Mouse (Mus musculus) embryonic facial prominence, embryonic 12.5 days (tissue): ENCODE results near the gene Mex3d. TPM values are rescaled to one million over a fixed set of nuclear protein-coding genes. Genes with fewer than 3 reads are reported as not detected.

Experiments used
- ATAC-seq: fragments of 200-750 bp; cut with Nextera tagmentation; 2 replicates; pipeline ENCODE4 v1.8.0; 2017; ENCODE audit not compliant: insufficient number of reproducible peaks, insufficient read depth, low FRiP score, low TSS enrichment
- H3K27ac ChIP-seq: fragments of 300-500 bp; sonication (generic); 2 replicates; pipeline ENCODE4 v1.5.1; 2016; ENCODE audit warnings: mild to moderate bottlenecking
- H3K27me3 ChIP-seq: fragments of 300-500 bp; sonication (generic); 2 replicates; pipeline ENCODE4 v1.6.1; 2016; ENCODE audit warnings: mild to moderate bottlenecking, moderate library complexity
- H3K36me3 ChIP-seq: fragments of 300-500 bp; sonication (generic); 2 replicates; pipeline ENCODE4 v1.6.1; 2016; ENCODE audit warnings: mild to moderate bottlenecking
- H3K4me1 ChIP-seq: fragments of 300-500 bp; sonication (generic); 2 replicates; pipeline ENCODE4 v1.6.1; 2016
- H3K4me2 ChIP-seq: fragments of 300-500 bp; sonication (generic); replicated peaks from 2 replicates; pipeline ENCODE4 v1.6.1; 2016; ENCODE audit warnings: mild to moderate bottlenecking, moderate library complexity
- H3K4me3 ChIP-seq: fragments of 300-500 bp; sonication (generic); 2 replicates; pipeline ENCODE4 v1.5.1; 2016; ENCODE audit warnings: mild to moderate bottlenecking
- H3K9ac ChIP-seq: fragments of 300-500 bp; sonication (generic); 2 replicates; pipeline ENCODE4 v1.6.1; 2016; ENCODE audit warnings: mild to moderate bottlenecking, moderate library complexity
- H3K9me3 ChIP-seq: fragments of 300-500 bp; sonication (generic); 2 replicates; pipeline ENCODE4 v1.6.1; 2016; ENCODE audit warnings: mild to moderate bottlenecking, moderate library complexity
- WGBS: fragments of 180-500 bp; shearing (Covaris S2); methylation state at CpG from one replicate; pipeline ENCODE4 v1.1.7; 2016; 5-methylcytosine and 5-hydroxymethylcytosine counted together
- polyA plus RNA-seq: library from polyadenylated mRNA; unstranded; fragments of >200 nt; fragmentation: Nextera tagmentation; extraction: Ambion mirVana; gene quantifications from 2 replicates; pipeline ENCODE4 v1.2.1, GENCODE M21; 2016

Mex3d gene
- polyA plus RNA-seq, 1 experiment from 2014 or later: 14.9 TPM

GRCm38 (mm10) chr10:80398174-80398535, 10.7 kb upstream of the Mex3d start:
- peaks cover 21% of the 10 kb centered on the region for H3K4me1 ChIP-seq
- H3K4me3 ChIP-seq: peak overlapping the region; percentile 73
- ATAC-seq: no peak
- H3K27me3 ChIP-seq: no peaks in the 10 kb centered on the region
- 0% methylated on average over 1 of the region's 1 CpGs for WGBS
- peaks cover 57% of the 10 kb centered on the region for H3K36me3 ChIP-seq
- no peaks in the 10 kb centered on the region for H3K9me3 ChIP-seq
- peak overlapping the region; percentile 100 for H3K27ac ChIP-seq
- peak overlapping the region; percentile 89 for H3K4me2 ChIP-seq
- H3K9ac ChIP-seq: peak overlapping the region; percentile 96

- WGBS: 56% methylated on average over 8 of the region's 8 CpGs
- ATAC-seq: no peak
- peaks cover 21% of the 10 kb centered on the region for H3K4me1 ChIP-seq
- peaks cover 57% of the 10 kb centered on the region for H3K36me3 ChIP-seq
- no peaks in the 10 kb centered on the region for H3K27me3 ChIP-seq
- H3K4me2 ChIP-seq: peak overlapping the region; percentile 89
- peak overlapping the region; percentile 100 for H3K27ac ChIP-seq
- no peaks in the 10 kb centered on the region for H3K9me3 ChIP-seq
- H3K4me3 ChIP-seq: peak overlapping the region; percentile 73
- H3K9ac ChIP-seq: peak overlapping the region; percentile 60
These were observed 10.2 kb upstream of the Mex3d start for GRCm38 (mm10) chr10:80397524-80398173.

DNA sequence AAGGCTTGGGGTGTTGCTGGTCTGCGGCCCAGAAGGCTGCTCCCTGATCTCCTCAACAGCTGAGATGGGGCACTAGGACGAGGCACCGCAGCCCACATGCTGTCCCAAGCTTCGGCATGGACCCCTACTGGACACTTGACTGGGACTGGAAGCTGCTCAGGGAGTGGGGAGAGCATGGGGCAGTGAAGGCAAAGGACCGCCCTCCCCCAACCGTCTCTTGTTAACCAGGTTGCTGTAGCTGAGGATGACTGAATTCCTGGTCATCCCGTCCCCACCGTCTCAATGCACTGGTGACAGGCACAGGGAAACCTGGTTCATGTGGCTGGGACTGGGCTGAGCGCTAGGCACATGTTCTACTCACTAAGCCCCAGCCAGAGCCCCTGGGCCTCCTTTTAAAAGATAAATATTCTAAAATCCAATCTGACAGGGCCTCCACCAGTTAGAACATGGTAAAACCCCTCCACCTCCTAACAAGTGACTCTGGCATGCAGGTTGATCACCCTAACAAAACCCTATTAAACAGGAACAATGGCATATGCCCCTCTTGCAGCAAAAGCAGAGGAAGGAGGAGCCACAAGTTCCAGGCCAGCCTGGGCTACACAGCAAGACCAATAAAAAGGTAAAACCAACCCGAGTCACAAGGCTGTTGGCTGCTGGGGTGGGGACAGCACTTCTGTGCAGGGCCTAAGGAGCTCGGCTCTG, 9.5 kb upstream of the Mex3d start:
- Histone ChIP-seq H3K27ac (peak overlapping the region; percentile 100; the same call in 1 of the 2 replicates), H3K4me2 (peak overlapping the region; percentile 89), H3K27me3 (no peaks in the 10 kb centered on the region), H3K4me1 (peaks cover 21% of the 10 kb centered on the region), H3K4me3 (peak overlapping the region; percentile 73), H3K36me3 (peaks cover 59% of the 10 kb centered on the region), H3K9me3 (no peaks in the 10 kb centered on the region), H3K9ac (peak overlapping the region; percentile 60)
- ATAC-seq: no peak
- 90% methylated on average over 11 of the region's 11 CpGs for WGBS

- H3K4me3 ChIP-seq: no peak overlapping the region
- H3K4me1 ChIP-seq: peaks cover 15% of the 10 kb centered on the region
- H3K9me3 ChIP-seq: no peaks in the 10 kb centered on the region
- WGBS: 96% methylated on average over 35 of the region's 35 CpGs
- H3K4me2 ChIP-seq: no peak overlapping the region
- no peaks in the 10 kb centered on the region for H3K27me3 ChIP-seq
- peaks cover 66% of the 10 kb centered on the region for H3K36me3 ChIP-seq
- no peak for ATAC-seq
- no peak overlapping the region for H3K27ac ChIP-seq
- no peak overlapping the region for H3K9ac ChIP-seq
These were observed 7.7 kb upstream of the Mex3d start for GRCm38 (mm10) chr10:80395025-80395627.

DNA sequence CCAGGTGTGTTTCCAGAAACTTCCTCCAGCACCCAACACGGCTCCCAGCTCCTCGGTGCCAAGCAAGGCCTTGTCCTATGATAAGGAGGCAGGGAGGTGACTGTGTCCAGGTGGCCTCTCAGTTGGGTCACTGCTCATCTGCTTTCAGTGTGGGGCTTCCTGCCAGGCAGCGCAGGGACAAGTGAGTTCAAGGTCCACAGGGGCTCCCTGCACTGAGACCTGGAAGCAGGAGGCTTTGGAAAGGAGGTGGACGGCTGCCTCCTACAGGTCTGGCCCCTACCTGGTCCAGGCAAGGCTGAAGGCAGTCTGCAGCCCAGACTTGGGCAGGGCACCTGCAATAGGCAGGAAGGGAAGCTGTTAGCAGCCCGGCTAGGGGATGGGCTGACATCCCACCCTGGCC, 5.2 kb upstream of the Mex3d start:
- no peak overlapping the region for H3K4me2 ChIP-seq
- ATAC-seq: no peak
- no peaks in the 10 kb centered on the region for H3K27me3 ChIP-seq
- peaks cover 18% of the 10 kb centered on the region for H3K4me1 ChIP-seq
- H3K36me3 ChIP-seq: peaks cover 72% of the 10 kb centered on the region
- H3K9me3 ChIP-seq: no peaks in the 10 kb centered on the region
- no peak overlapping the region for H3K9ac ChIP-seq
- H3K27ac ChIP-seq: no peak overlapping the region
- H3K4me3 ChIP-seq: no peak overlapping the region
- 93% methylated on average over 5 of the region's 5 CpGs for WGBS

GRCm38 (mm10) chr10:80390697-80391096, 3.2 kb upstream of the Mex3d start:
- Histone ChIP-seq H3K36me3 (peaks cover 59% of the 10 kb centered on the region), H3K9ac (no peak overlapping the region), H3K4me3 (no peak overlapping the region), H3K27ac (no peak overlapping the region), H3K4me1 (peaks cover 8% of the 10 kb centered on the region; the same call in 1 of the 2 replicates), H3K9me3 (no peaks in the 10 kb centered on the region), H3K4me2 (no peak overlapping the region), H3K27me3 (no peaks in the 10 kb centered on the region)
- WGBS: 88% methylated on average over 9 of the region's 9 CpGs
- no peak for ATAC-seq

- Histone ChIP-seq H3K4me1 (peaks cover 22% of the 10 kb centered on the region), H3K36me3 (peaks cover 55% of the 10 kb centered on the region), H3K27ac (no peak overlapping the region), H3K27me3 (no peaks in the 10 kb centered on the region), H3K9ac (no peak overlapping the region), H3K4me3 (no peak overlapping the region), H3K9me3 (no peaks in the 10 kb centered on the region), H3K4me2 (no peak overlapping the region)
- no peak for ATAC-seq
- 82% methylated on average over 4 of the region's 4 CpGs for WGBS
These were observed 1.8 kb upstream of the Mex3d start for GRCm38 (mm10) chr10:80389185-80389708.

GRCm38 (mm10) chr10:80388731-80389130, 1.3 kb upstream of the Mex3d start:
- no peak for ATAC-seq
- Histone ChIP-seq H3K4me2 (peak overlapping the region; percentile 71; the same call in 1 of the 2 replicates), H3K27me3 (no peaks in the 10 kb centered on the region), H3K36me3 (peaks cover 54% of the 10 kb centered on the region), H3K4me3 (no peak overlapping the region), H3K9ac (no peak overlapping the region), H3K4me1 (peaks cover 27% of the 10 kb centered on the region), H3K9me3 (no peaks in the 10 kb centered on the region), H3K27ac (no peak overlapping the region)
- 18% methylated on average over 2 of the region's 2 CpGs for WGBS

DNA sequence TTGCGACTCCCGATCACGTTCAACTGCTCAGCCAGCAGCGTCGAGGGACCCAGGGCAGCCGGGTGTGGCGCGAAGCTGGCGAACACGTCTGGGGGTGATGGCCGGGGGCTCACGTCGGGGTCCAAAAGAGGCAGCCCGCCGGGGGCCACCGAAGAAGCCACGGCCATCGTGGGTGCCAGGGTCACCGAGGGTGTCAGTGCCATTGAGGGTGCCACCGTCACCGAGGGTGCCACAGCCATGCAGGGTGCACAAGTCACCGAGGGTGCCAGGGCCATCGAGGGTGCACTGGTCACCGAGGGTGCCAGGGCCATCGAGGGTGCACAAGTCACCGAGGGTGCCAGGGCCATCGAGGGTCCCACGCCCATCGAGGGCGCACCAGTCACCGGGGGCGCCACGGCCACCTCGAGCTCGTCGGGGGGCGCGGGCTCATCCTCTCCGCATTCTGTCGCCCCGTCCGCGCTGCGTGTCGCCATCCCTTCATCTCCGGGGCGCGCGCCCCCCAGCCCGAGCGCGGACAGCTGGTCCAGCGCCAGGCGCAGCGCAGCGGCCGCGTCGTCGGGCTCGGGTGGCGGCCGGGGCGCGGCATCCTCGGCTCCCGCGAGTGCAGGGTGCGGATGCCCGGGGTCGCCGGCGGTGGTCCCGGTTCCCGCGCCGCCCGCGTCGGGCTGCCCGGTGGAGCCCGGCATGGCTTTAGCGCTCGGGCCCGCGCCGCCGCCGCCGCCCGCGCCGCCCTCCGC, 556 bp downstream of the Mex3d start:
- ATAC-seq: no peak
- under 1% methylated on average over 84 of the region's 94 CpGs for WGBS
- peaks cover 53% of the 10 kb centered on the region for H3K36me3 ChIP-seq
- H3K27ac ChIP-seq: peak overlapping the region; percentile 89
- peaks cover 38% of the 10 kb centered on the region for H3K4me1 ChIP-seq
- peak overlapping the region; percentile 90 for H3K9ac ChIP-seq
- no peaks in the 10 kb centered on the region for H3K27me3 ChIP-seq
- H3K4me3 ChIP-seq: peak overlapping the region; percentile 98
- H3K9me3 ChIP-seq: no peaks in the 10 kb centered on the region
- H3K4me2 ChIP-seq: peak overlapping the region; percentile 81

GRCm38 (mm10) chr10:80385811-80386734, 1.4 kb downstream of the Mex3d start:
- Histone ChIP-seq H3K4me3 (peak overlapping the region; percentile 98), H3K27me3 (no peaks in the 10 kb centered on the region), H3K4me1 (peaks cover 38% of the 10 kb centered on the region), H3K27ac (peak overlapping the region; percentile 89), H3K4me2 (peak overlapping the region; percentile 81), H3K36me3 (peaks cover 53% of the 10 kb centered on the region), H3K9ac (peak overlapping the region; percentile 90), H3K9me3 (no peaks in the 10 kb centered on the region)
- ATAC-seq: peak; percentile 52
- under 1% methylated on average over 34 of the region's 34 CpGs for WGBS
